Mouse (Mus musculus): ENCODE results near the gene Tm6sf2. TPM values are rescaled to one million over a fixed set of nuclear protein-coding genes. Genes with fewer than 3 reads are reported as not detected.

Gene Tm6sf2
- 1.7 TPM for polyA plus RNA-seq (2014; fragmentation: Illumina TruSeq; extraction: RNeasy Lipid Tissue Mini Kit (QIAGEN cat#74804); ENCODE audit: low read depth, low replicate concordance)

DNA sequence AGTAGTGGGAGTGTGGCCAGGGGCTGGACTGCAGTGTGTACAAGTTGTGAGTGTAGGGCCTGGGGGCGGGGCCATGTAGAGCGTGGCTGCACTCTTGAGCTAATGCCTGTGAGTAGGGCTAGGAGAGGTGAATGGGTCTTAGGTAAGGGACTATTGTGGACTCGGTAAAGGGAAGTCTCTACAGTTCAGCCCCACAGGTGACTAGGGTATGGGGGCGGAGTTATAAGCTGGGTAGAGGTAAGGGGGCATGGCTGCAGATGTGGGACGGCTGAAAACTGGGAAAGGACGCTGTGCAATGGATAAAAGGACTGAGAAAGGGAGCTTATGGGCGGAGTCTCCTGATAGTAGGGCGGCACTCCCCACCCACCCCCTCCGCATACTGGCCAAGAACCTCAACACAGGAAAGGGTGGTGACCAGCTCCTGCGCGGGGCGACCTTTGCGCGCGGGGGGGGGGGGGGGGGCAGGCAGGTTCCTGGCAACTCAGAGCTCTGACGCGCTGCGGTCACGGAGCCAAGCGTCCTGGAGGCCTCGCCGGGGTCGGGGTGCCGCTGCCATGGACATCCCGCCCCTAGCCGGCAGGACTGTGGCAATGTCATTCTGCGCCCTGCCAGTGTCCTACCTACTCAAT, at the start of gene Tm6sf2:
TSS of gene Tm6sf2 (plus strand) at position 484 of the 629 bp plus-strand sequence.

DNA sequence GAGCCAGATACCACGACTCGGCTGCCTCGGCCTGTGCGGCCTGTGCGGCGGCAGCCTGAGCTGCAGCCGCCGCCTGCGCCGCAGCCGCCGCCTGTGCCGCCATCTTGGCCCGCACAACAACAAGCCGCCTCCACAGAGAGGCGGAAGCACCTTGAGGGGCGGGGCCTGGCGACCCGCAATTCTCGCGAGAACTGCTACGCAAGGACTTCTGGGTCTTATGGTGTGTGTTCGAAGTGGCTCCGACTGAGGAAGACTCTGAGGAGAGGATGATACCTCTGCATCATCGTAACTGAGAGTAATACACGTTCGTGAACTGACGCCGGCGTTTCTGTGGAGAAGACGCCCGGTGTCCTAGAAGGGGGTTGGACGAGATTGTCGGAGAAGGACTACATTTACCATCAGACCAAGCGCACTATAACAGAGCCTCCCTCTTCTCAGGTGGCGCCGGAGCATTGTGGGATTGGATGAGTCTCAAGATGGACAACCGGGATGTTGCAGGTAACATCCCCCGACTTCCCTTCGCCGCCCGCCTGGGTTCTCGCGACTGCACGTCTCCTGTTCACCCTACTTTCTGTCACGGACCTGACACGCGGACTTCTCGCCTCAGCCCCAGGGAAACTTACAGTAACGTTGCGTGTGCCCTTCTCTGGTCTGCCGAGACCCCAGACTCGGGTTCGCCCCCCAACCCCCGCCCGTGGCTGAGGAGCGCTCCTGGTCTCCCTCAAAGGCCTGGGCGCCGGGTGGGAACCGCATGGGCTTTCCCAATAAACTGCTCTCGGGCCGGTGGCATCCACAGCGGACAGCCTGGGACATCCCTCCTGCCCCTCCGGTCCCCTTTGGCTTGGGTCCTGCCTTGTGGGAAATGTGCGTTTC, 29.9 kb upstream of the Tm6sf2 start, which contains the start of the genes Mau2 and Sugp1:
TSS of gene Mau2 (minus strand) at position 152 of the 873 bp plus-strand sequence.
TSS of gene Sugp1 (plus strand) at position 231 of the 873 bp plus-strand sequence.

DNA sequence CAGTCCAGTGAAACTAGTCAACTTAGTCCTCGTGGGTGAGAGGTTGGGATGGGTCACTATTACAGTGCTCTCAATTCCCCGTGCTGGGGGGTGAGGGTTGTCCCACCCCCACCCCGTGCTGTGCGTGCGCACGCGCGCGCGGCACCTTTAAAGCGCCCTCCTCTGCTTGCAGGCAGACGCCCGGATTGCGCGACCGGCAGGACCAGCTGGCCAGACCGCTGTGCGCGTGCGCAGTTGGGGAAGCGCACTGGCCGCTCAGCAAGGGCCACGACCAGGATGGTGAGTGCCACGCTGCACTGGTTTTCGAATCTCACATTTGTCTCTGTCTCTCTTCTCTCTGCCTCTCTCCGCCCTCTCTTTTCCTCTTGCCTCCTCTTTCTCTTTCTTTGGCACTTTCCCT, 10.6 kb downstream of the Tm6sf2 start, which contains the start of gene Hapln4:
TSS of gene Hapln4 (plus strand) at position 173 of the 400 bp plus-strand sequence.

DNA sequence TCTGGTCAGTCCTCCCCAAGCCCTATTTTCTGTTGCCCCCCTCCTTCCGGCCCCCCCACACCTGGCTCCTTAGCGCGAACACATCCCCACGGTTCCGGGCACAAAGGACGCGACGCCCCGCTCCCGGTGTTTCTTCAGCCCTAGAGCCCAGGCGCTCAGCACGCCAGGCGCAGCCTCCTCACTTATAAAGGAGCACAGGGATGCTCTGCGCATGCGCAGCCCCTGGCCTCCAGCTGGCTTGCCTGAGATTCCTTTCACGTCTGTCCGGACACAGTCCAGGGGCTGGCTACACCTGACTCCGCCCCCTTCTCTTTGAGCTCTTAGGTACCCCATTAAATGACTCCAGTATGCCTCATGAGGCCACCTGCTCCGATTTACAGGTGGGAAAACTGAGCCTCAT, 47.9 kb downstream of the Tm6sf2 start, which contains the start of gene Ncan:
TSS of gene Ncan (minus strand) at position 207 of the 400 bp plus-strand sequence.

Other genes starting within 250 kb of the Tm6sf2 start
- gene Pbx4, start 240.4 kb upstream of the Tm6sf2 start, polyA plus RNA-seq (2014; fragmentation: Illumina TruSeq; extraction: RNeasy Lipid Tissue Mini Kit (QIAGEN cat#74804); ENCODE audit: low read depth, low replicate concordance), result not detected
- gene Cilp2, start 185.2 kb upstream of the Tm6sf2 start, polyA plus RNA-seq (2014; fragmentation: Illumina TruSeq; extraction: RNeasy Lipid Tissue Mini Kit (QIAGEN cat#74804); ENCODE audit: low read depth, low replicate concordance), result 6.1 TPM
- gene Tssk6, start 170.7 kb upstream of the Tm6sf2 start, polyA plus RNA-seq (2014; fragmentation: Illumina TruSeq; extraction: RNeasy Lipid Tissue Mini Kit (QIAGEN cat#74804); ENCODE audit: low read depth, low replicate concordance), result not detected
- gene Ndufa13, start 170.4 kb upstream of the Tm6sf2 start, polyA plus RNA-seq (2014; fragmentation: Illumina TruSeq; extraction: RNeasy Lipid Tissue Mini Kit (QIAGEN cat#74804); ENCODE audit: low read depth, low replicate concordance), result 607 TPM
- 10.9 TPM for gene Yjefn3, start 170.2 kb upstream of the Tm6sf2 start, polyA plus RNA-seq (2014; fragmentation: Illumina TruSeq; extraction: RNeasy Lipid Tissue Mini Kit (QIAGEN cat#74804); ENCODE audit: low read depth, low replicate concordance)
- 18.1 TPM for gene Gatad2a, start 76.5 kb upstream of the Tm6sf2 start, polyA plus RNA-seq (2014; fragmentation: Illumina TruSeq; extraction: RNeasy Lipid Tissue Mini Kit (QIAGEN cat#74804); ENCODE audit: low read depth, low replicate concordance)
- 24.1 TPM for gene Mau2, start 30.2 kb upstream of the Tm6sf2 start, polyA plus RNA-seq (2014; fragmentation: Illumina TruSeq; extraction: RNeasy Lipid Tissue Mini Kit (QIAGEN cat#74804); ENCODE audit: low read depth, low replicate concordance)
- gene Sugp1, start 30.1 kb upstream of the Tm6sf2 start, polyA plus RNA-seq (2014; fragmentation: Illumina TruSeq; extraction: RNeasy Lipid Tissue Mini Kit (QIAGEN cat#74804); ENCODE audit: low read depth, low replicate concordance), result 22.7 TPM
- not detected for gene Hapln4, start 10.5 kb downstream of the Tm6sf2 start, polyA plus RNA-seq (2014; fragmentation: Illumina TruSeq; extraction: RNeasy Lipid Tissue Mini Kit (QIAGEN cat#74804); ENCODE audit: low read depth, low replicate concordance)
- gene Ncan, start 47.9 kb downstream of the Tm6sf2 start, polyA plus RNA-seq (2014; fragmentation: Illumina TruSeq; extraction: RNeasy Lipid Tissue Mini Kit (QIAGEN cat#74804); ENCODE audit: low read depth, low replicate concordance), result not detected
- gene Nr2c2ap, start 58.4 kb downstream of the Tm6sf2 start, polyA plus RNA-seq (2014; fragmentation: Illumina TruSeq; extraction: RNeasy Lipid Tissue Mini Kit (QIAGEN cat#74804); ENCODE audit: low read depth, low replicate concordance), result 9.2 TPM
- 25.8 TPM for gene Rfxank, start 66.2 kb downstream of the Tm6sf2 start, polyA plus RNA-seq (2014; fragmentation: Illumina TruSeq; extraction: RNeasy Lipid Tissue Mini Kit (QIAGEN cat#74804); ENCODE audit: low read depth, low replicate concordance)
- 32.6 TPM for gene Borcs8, start 66.6 kb downstream of the Tm6sf2 start, polyA plus RNA-seq (2014; fragmentation: Illumina TruSeq; extraction: RNeasy Lipid Tissue Mini Kit (QIAGEN cat#74804); ENCODE audit: low read depth, low replicate concordance)
- not detected for gene Mef2b, start 66.8 kb downstream of the Tm6sf2 start, polyA plus RNA-seq (2014; fragmentation: Illumina TruSeq; extraction: RNeasy Lipid Tissue Mini Kit (QIAGEN cat#74804); ENCODE audit: low read depth, low replicate concordance)
- 82.1 TPM for gene Tmem161a, start 99.4 kb downstream of the Tm6sf2 start, polyA plus RNA-seq (2014; fragmentation: Illumina TruSeq; extraction: RNeasy Lipid Tissue Mini Kit (QIAGEN cat#74804); ENCODE audit: low read depth, low replicate concordance)
- gene Slc25a42, start 139.4 kb downstream of the Tm6sf2 start, polyA plus RNA-seq (2014; fragmentation: Illumina TruSeq; extraction: RNeasy Lipid Tissue Mini Kit (QIAGEN cat#74804); ENCODE audit: low read depth, low replicate concordance), result 59.6 TPM
- gene Sugp2, start 161.3 kb downstream of the Tm6sf2 start, polyA plus RNA-seq (2014; fragmentation: Illumina TruSeq; extraction: RNeasy Lipid Tissue Mini Kit (QIAGEN cat#74804); ENCODE audit: low read depth, low replicate concordance), result 26.3 TPM
- 8.0 TPM for gene Armc6, start 161.5 kb downstream of the Tm6sf2 start, polyA plus RNA-seq (2014; fragmentation: Illumina TruSeq; extraction: RNeasy Lipid Tissue Mini Kit (QIAGEN cat#74804); ENCODE audit: low read depth, low replicate concordance)
- 7.0 TPM for gene Homer3, start 209.9 kb downstream of the Tm6sf2 start, polyA plus RNA-seq (2014; fragmentation: Illumina TruSeq; extraction: RNeasy Lipid Tissue Mini Kit (QIAGEN cat#74804); ENCODE audit: low read depth, low replicate concordance)
- 22.8 TPM for gene Ddx49, start 229.6 kb downstream of the Tm6sf2 start, polyA plus RNA-seq (2014; fragmentation: Illumina TruSeq; extraction: RNeasy Lipid Tissue Mini Kit (QIAGEN cat#74804); ENCODE audit: low read depth, low replicate concordance)
- 126 TPM for gene Cope, start 229.6 kb downstream of the Tm6sf2 start, polyA plus RNA-seq (2014; fragmentation: Illumina TruSeq; extraction: RNeasy Lipid Tissue Mini Kit (QIAGEN cat#74804); ENCODE audit: low read depth, low replicate concordance)
- 0.68 TPM for gene Cers1, start 242.9 kb downstream of the Tm6sf2 start, polyA plus RNA-seq (2014; fragmentation: Illumina TruSeq; extraction: RNeasy Lipid Tissue Mini Kit (QIAGEN cat#74804); ENCODE audit: low read depth, low replicate concordance)